Mouse (Mus musculus) G1E (cell line): ENCODE results near the gene Runx2. TPM values are rescaled to one million over a fixed set of nuclear protein-coding genes. Genes with fewer than 3 reads are reported as not detected.

Experiments
- ATAC-seq: 2 replicates; pipeline ENCODE4 v1.8.0; 2016; ENCODE audit warnings: mild to moderate bottlenecking; ENCODE audit not compliant: insufficient number of reproducible peaks, poor library complexity, low FRiP score, severe bottlenecking; ENCODE audit errors: extremely low read depth
- DNase-seq: peaks from one replicate; pipeline ENCODE4 v3.0.0; 2012; ENCODE audit warnings: low spot score
- H3K27me3 ChIP-seq: 2 replicates; pipeline ENCODE4 v1.6.1; 2012; ENCODE audit warnings: mild to moderate bottlenecking, low read length, inconsistent platforms; ENCODE audit not compliant: insufficient read depth
- H3K36me3 ChIP-seq: replicated peaks from 2 replicates; pipeline ENCODE3; 2012; ENCODE audit warnings: mild to moderate bottlenecking, inconsistent platforms
- H3K4me1 ChIP-seq: 2 replicates; pipeline ENCODE4 v1.6.1; 2012; ENCODE audit warnings: low read depth, low read length, inconsistent platforms, mixed read lengths; ENCODE audit not compliant: insufficient read depth
- H3K4me3 ChIP-seq: 2 replicates; pipeline ENCODE4 v1.5.1; 2012; ENCODE audit warnings: low read depth, mild to moderate bottlenecking, inconsistent platforms, low read length, moderate library complexity, mixed read lengths
- H3K9me3 ChIP-seq: replicated peaks from 2 replicates; pipeline ENCODE4 v1.6.1; 2012; ENCODE audit warnings: inconsistent platforms
- CTCF ChIP-seq: IDR thresholded peaks from 2 replicates; pipeline ENCODE4 v1.5.1; 2012; ENCODE audit warnings: low read depth, low read length, inconsistent platforms, mixed read lengths
- GATA1 ChIP-seq: IDR thresholded peaks from 2 replicates; pipeline ENCODE4 v1.6.1; 2012; ENCODE audit warnings: borderline replicate concordance, low read length, inconsistent platforms, mixed read lengths
- GATA2 ChIP-seq: IDR thresholded peaks from 2 replicates; pipeline ENCODE4 v1.6.1; 2012; ENCODE audit warnings: low read depth, low read length, inconsistent platforms, borderline replicate concordance
- POLR2AphosphoS5 ChIP-seq: IDR thresholded peaks from 2 replicates; pipeline ENCODE4 v1.6.1; 2012; ENCODE audit warnings: low read depth, low read length, inconsistent platforms; ENCODE audit not compliant: insufficient replicate concordance
- TAL1 ChIP-seq: conservative IDR thresholded peaks from 2 replicates; pipeline ENCODE4 v1.6.1; 2012; ENCODE audit warnings: low read depth, low read length, inconsistent platforms, mixed read lengths
- polyA plus RNA-seq: library from polyadenylated mRNA; stranded (reverse); fragments of >175 nt; gene quantifications from 2 replicates; pipeline ENCODE4 v1.2.3, GENCODE M21; 2012
- total RNA-seq, 2 experiments: library from RNA; stranded (forward) in 1 of 2; stranded (reverse) in 1 of 2; fragments of 200-1000 nt in 1 of 2; fragments of >200 nt in 1 of 2; fragmentation: Nextera tagmentation in 1 of 2; gene quantifications; 2 replicates each; pipeline ENCODE4 v1.2.3; 2014 to 2017

The Runx2 gene
- total and polyA plus RNA-seq, 3 experiments: 0.05 to 2.0 (median 0.05) TPM

DNA sequence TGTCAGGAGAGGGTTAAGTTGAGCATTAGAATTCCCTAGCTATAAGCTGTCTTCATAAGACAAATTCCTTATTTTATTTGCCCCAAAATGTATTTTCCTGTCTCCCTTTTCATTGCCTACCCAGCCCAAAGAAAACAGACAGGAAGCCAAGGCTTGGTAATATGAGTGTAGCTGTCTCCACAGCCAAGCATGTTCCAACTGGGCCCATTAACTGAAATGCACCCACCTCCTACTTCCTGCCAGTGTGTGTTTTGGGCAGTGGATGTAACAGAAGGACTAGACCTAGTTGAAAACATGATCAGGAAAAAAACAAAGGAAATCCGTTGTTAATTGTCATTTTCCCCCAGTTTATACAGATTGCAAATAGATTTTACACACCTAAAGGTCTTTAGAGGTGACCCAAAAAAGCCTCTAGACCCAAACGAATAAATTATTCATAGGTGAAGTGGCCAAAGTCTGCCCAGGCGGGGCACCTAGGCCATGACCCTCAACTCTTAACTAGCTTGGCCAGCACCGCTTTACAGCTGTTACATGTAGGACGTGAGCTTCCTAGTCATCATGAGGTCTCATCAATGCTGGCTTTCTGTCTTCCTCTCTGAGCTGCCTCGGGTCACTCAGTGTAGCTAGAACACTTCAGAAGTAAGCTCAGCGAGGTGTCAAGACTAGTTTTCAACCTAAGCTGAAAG, 154.3 kb downstream of the Runx2 start:
- Histone ChIP-seq H3K4me3 (no peak overlapping the region), H3K27me3 (no peaks in the 10 kb centered on the region), H3K36me3 (no peaks in the 10 kb centered on the region), H3K4me1 (no peaks in the 10 kb centered on the region), H3K9me3 (peaks cover 34% of the 10 kb centered on the region)
- no peak for TF ChIP-seq POLR2AphosphoS5
- TF ChIP-seq CTCF: no peak
- no peak for TF ChIP-seq TAL1
- TF ChIP-seq GATA2: no peak
- no peak for TF ChIP-seq GATA1
- DNase-seq (no peak), ATAC-seq (no peak)

DNA sequence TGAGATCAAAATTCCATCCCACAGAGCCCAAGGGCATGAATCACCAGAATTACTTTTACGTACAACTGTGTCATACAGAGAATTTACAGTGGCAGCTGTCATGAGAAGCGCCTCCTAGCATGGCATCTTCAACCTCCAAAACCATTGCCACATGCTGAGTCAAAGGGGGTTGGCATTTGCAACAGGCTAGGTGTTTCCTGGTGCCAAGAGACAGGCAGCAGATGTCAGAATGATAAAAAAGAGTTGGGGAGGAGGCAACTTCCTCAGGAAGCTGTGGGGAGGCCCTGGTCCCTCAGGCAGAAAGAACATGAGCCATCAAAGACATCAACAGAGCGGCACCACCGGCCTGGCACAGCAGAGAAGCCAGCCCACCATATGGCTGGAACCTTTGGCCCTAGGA, 160.1 kb downstream of the Runx2 start:
- TF ChIP-seq GATA2: no peak
- no peak for TF ChIP-seq GATA1
- no peak for TF ChIP-seq POLR2AphosphoS5
- TF ChIP-seq CTCF: no peak
- TF ChIP-seq TAL1: no peak
- Histone ChIP-seq H3K27me3 (no peaks in the 10 kb centered on the region), H3K36me3 (no peaks in the 10 kb centered on the region), H3K4me1 (no peaks in the 10 kb centered on the region), H3K9me3 (peaks cover 36% of the 10 kb centered on the region), H3K4me3 (no peak overlapping the region)
- ATAC-seq: no peak
- DNase-seq: no peak

DNA sequence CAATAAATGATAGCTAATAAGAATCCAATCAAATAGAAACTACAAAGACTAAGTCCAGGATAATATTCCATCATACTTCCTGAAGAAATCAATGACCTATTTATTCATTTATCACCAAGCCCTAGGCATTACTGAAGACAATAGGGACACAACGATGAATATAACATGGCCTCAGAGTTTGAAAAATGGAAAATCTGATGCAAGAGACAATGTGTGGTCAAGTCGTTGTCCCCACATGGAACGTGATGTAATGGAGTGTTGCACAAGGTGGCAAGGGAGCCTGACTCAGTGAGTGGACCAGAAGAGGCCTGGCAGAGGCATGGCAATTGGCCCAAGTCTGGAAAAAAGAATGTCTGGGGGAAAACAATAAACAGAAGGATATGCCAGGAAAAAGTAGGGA, 161.5 kb downstream of the Runx2 start:
- no peak for TF ChIP-seq CTCF
- TF ChIP-seq TAL1: no peak
- no peak for TF ChIP-seq GATA1
- TF ChIP-seq POLR2AphosphoS5: no peak
- TF ChIP-seq GATA2: no peak
- Histone ChIP-seq H3K9me3 (peaks cover 41% of the 10 kb centered on the region), H3K36me3 (no peaks in the 10 kb centered on the region), H3K4me1 (no peaks in the 10 kb centered on the region), H3K4me3 (no peak overlapping the region), H3K27me3 (no peaks in the 10 kb centered on the region)
- DNase-seq (no peak), ATAC-seq (no peak)

DNA sequence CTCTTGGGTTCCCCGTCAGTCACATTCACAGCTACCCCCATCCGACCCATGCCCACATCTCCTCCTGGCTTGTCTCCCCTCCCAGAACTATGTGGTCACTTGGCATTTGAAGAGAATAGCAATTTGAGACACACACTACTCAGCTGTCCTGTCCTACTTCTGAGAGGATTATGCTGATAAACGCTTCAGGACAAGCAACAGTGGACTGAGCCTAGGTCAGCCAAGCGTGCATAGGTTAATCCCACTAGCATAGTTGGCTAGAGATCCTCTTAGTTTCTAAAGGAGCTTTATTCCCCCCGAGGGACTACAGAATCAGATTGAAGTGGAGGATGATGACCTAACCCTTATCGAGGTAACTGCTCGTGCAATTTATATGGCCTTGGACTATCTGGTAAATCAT, 162.5 kb downstream of the Runx2 start:
- ATAC-seq (no peak), DNase-seq (no peak)
- Histone ChIP-seq H3K27me3 (no peaks in the 10 kb centered on the region), H3K4me3 (no peak overlapping the region), H3K4me1 (no peaks in the 10 kb centered on the region), H3K9me3 (peaks cover 44% of the 10 kb centered on the region), H3K36me3 (no peaks in the 10 kb centered on the region)
- no peak for TF ChIP-seq POLR2AphosphoS5
- TF ChIP-seq GATA2: no peak
- TF ChIP-seq GATA1: no peak
- TF ChIP-seq TAL1: no peak
- no peak for TF ChIP-seq CTCF

DNA sequence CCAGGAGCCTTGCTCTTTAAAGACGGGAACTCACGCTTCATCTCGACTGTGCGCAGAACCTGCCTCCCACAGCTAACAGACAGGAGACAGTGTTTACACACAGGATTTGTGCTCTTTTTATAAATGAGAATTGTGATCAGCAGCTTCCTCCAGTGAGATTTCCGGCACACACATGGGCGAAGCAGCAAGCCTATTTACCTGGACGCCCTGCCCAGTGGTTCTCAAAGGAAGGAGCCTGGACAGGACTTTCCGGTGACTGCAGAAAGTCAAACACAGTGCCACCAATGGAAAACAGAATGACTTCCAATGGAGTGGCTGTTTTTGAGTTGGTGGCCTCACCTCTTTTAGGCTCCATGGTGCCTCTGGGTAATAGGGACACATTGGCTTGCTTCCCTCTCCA, 163.0 kb downstream of the Runx2 start:
- no peak for ATAC-seq
- Histone ChIP-seq H3K4me3 (no peak overlapping the region), H3K4me1 (no peaks in the 10 kb centered on the region), H3K36me3 (no peaks in the 10 kb centered on the region), H3K27me3 (no peaks in the 10 kb centered on the region), H3K9me3 (peaks cover 47% of the 10 kb centered on the region)
- TF ChIP-seq CTCF (no peak), TAL1 (no peak), GATA1 (no peak), GATA2 (no peak)
- no peak for DNase-seq

DNA sequence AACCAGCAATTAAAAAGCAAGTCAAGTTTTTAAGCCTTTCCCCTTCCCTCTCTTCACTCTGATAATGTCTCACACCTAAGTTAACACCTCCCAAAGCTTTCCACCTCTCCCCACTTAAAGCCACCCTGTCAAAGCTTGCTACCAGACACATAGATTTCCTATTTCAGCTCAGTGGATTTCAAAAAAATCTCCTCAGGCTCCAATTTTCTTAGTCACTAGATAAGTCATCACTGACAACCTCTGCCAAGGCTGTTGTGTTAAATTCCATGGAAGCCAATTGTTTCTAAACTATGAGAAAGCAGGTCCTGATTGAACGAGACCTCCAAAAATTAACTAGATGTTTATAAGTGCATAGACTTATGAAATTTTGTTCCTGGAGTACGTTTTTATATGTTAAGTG, 164.2 kb downstream of the Runx2 start:
- ATAC-seq: no peak
- Histone ChIP-seq H3K36me3 (no peaks in the 10 kb centered on the region), H3K4me3 (no peak overlapping the region)

DNA sequence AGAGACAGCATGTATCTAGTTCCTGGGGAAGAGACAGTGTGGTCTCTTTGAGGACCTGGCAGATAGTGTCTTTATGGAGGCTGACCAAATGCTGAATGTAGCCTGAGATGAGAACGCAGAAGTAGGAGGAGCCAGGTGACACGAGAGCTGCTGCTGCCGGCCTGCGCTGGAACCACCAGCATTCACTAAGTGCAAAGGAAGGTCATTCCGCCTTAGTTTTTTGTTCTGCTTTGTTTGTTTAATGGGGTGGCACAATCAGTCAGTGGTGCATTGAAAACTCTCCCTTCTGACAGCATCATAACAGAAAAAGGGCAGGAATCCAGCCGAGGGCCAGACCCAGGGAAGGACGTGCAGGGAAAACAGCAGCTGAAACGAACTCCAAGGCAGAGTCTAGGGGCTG, 165.5 kb downstream of the Runx2 start:
- H3K4me3 ChIP-seq: no peak overlapping the region
- ATAC-seq: no peak
- TF ChIP-seq CTCF (no peak), GATA1 (no peak), TAL1 (no peak)
- H3K36me3 ChIP-seq: no peaks in the 10 kb centered on the region
- H3K9me3 ChIP-seq: peaks cover 52% of the 10 kb centered on the region
- DNase-seq: no peak
- no peaks in the 10 kb centered on the region for H3K4me1 ChIP-seq
- H3K27me3 ChIP-seq: no peaks in the 10 kb centered on the region

More for the DNA sequence above, 164.2 kb downstream of the Runx2 start:
- DNase-seq: no peak
- H3K27me3 ChIP-seq: no peaks in the 10 kb centered on the region
- TF ChIP-seq GATA2: no peak
- no peak for TF ChIP-seq POLR2AphosphoS5
- TF ChIP-seq CTCF: no peak
- no peak for TF ChIP-seq TAL1
- TF ChIP-seq GATA1: no peak
- no peaks in the 10 kb centered on the region for H3K4me1 ChIP-seq
- peaks cover 52% of the 10 kb centered on the region for H3K9me3 ChIP-seq
